ENCODE assay signal across 19 mouse cellular contexts in the genomic region with DNA sequence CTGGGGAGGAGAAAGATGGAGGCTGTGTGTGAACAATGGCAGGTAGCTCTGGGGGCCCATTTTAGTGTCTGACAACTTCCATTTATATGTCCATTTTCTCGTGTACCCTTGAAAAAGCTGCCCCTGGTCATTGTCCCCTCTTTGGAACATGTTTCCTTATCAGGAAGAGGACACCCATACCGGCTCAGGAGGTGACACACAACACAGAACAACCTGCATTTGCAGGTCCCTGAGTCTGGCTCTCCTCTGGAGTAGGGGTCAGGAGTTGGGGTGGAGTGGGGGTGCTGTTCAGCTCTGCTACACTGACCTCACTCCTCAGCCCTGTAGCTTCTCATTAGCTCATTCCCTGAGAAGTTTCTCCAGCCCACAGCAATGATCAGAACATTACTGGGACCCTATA.
"Had no signal": no experiment of that assay in that cellular context is flagged by ENCODE, and none has a peak within 500 bp of the region (broad histone marks: within the 10 kb centered on the region; RNA-seq: fewer than 3 reads in every experiment).

No protein-coding gene starts in this region.

- H3K4me3 ChIP-seq: midbrain, embryonic 10.5 days; midbrain, embryonic 12.5 days; myocyte; neural tube, embryonic 13.5 days; neural tube, embryonic 15.5 days had no signal

- H3K9me3 ChIP-seq: midbrain, embryonic 10.5 days; midbrain, embryonic 12.5 days; neural tube, embryonic 13.5 days; neural tube, embryonic 15.5 days had no signal

- H3K9ac ChIP-seq: lung, embryonic 14.5 days; midbrain, embryonic 12.5 days; neural tube, embryonic 13.5 days; neural tube, embryonic 15.5 days had no signal

- ATAC-seq: midbrain, embryonic 16.5 days had no signal

- H3K36me3 ChIP-seq: midbrain, embryonic 10.5 days; midbrain, embryonic 12.5 days; neural tube, embryonic 13.5 days; neural tube, embryonic 15.5 days had no signal

- DNase-seq: lung, adult 18-20 months; lung, embryonic 14.5 days; lung, postnatal 10 days; lung, postnatal 4 days; midbrain, embryonic 14.5 days; retina, postnatal 1 day; right cerebral cortex, adult 18-20 months; right cerebral cortex, postnatal 25 days; right cerebral cortex, postnatal 4 days; spleen, adult 18-20 months; thymus, adult 18-20 months; thymus, postnatal 14 days; thymus, postnatal 36 days had no signal

- H3K27me3 ChIP-seq: midbrain, embryonic 12.5 days; neural tube, embryonic 13.5 days; neural tube, embryonic 15.5 days had no signal

- H3K27ac ChIP-seq: midbrain, embryonic 10.5 days; midbrain, embryonic 12.5 days; neural tube, embryonic 13.5 days; neural tube, embryonic 15.5 days had no signal

- H3K4me1 ChIP-seq: midbrain, embryonic 12.5 days had no signal

- H3K4me2 ChIP-seq: lung, embryonic 14.5 days; midbrain, embryonic 12.5 days; neural tube, embryonic 13.5 days; neural tube, embryonic 15.5 days had no signal
